Mouse (Mus musculus) cerebellum, adult 11-12 months (tissue): ENCODE measurements around the gene Tmem258.

Experiments used
- DNase-seq: peaks from one replicate; pipeline ENCODE4 v3.0.0; 2022

The Tmem258 gene

GRCm38 (mm10) chr19:10185876-10186275 is 17.9 kb upstream of the Tmem258 start:
- DNase-seq = no peak

DNA sequence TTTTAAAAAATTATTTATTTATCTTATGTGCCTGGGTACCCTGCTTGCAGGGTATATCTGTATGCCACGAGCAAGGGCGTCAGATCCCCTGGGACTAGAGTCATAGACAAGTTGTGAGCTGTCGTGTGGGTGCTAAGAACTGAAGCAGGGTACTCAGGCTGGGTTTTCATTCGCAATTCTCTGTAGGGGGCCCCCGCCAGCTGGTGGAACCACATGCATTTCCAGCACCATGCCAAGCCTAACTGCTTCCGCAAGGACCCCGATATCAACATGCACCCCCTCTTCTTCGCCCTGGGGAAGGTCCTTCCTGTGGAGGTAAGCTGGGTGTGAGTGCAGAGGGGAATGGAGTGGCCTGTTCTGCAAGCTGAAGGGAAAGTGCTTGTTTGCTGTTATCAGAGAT is 17.2 kb upstream of the Tmem258 start:
- peak; percentile 45 for DNase-seq

- DNase-seq = peak; percentile 88
Observed at GRCm38 (mm10) chr19:10188281-10188811, 15.5 kb upstream of the Tmem258 start.

DNA sequence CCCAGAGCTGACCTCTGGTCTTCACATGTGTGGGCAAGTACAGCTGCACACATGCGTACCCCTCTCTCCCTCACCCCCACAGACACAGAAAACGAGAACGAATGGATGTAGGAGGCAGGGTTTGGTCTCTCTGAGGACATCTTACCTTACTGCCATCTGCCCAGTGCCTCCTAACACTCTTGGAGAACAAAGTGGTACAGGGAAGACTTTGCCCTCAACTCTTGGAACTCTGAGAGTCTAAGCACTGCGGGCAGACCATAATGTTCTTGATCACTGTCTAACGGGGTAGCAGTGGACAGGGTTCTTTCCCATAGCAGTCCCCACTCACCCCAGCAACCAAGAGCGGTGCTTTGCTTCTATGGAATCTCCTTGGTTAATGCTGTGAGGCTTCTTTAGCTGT is 14.8 kb upstream of the Tmem258 start:
- DNase-seq = no peak

GRCm38 (mm10) chr19:10189940-10190339 is 13.9 kb upstream of the Tmem258 start:
- no peak for DNase-seq

GRCm38 (mm10) chr19:10190796-10191195 is 13.0 kb upstream of the Tmem258 start:
- peak; percentile 48 for DNase-seq

- no peak for DNase-seq
Observed at GRCm38 (mm10) chr19:10191326-10191725, 12.5 kb upstream of the Tmem258 start.

DNA sequence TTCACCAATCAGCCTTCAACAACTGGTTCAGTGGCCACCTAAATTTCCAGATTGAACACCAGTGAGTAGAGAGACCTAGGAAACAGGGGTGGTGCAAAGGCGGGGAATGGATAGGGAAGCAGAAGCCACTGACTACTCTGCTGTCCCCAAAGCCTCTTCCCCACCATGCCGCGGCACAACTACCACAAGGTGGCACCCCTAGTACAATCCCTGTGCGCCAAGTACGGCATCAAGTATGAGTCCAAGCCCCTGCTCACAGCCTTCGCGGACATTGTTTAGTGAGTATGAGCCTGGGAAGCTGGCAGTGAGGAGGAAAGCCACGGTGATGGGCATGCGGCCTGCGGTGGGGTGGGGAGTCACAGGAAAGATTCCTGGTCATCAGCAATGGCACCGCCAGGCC is 9.5 kb upstream of the Tmem258 start:
- DNase-seq = no peak

DNA sequence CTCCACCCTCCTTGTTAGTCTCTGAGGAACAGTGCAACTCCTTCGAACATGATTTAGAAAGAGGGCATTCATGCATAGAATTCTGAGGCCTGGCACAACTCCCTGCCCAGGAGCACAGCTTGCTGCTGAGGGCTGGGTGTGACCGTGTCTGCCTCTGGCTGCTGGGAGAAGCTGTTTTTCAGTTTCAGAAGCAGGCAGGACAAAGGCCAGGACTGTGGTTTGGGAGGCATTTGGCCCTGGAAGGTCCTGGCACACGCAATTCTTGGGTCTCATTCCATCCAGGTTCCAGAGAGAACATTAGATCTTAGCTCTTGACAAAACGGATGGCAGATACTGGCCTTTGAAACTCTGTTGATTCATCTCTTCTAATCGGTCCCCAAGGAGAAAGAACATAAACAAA is 8.6 kb upstream of the Tmem258 start:
- no peak for DNase-seq

GRCm38 (mm10) chr19:10197130-10197529 is 6.7 kb upstream of the Tmem258 start:
- no peak for DNase-seq

DNA sequence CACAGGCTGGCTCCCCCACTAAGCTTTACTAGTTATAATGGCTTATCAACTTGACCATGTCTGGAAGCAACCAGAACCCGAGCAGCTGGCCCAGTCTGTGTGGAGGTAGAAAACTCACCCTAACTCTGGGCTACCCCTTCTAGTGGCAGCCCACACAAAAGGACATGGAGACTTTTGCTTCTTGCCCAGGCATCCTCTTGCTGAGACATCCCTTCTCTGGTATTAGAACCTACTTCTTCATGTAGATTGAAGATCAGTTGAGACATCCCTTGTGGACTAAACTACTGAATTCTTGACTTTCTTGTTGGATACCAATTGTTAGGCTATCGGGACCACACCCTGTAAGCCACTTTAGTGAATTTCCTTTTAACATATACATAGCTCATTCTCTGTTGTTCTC is 5.5 kb upstream of the Tmem258 start:
- DNase-seq = no peak

DNA sequence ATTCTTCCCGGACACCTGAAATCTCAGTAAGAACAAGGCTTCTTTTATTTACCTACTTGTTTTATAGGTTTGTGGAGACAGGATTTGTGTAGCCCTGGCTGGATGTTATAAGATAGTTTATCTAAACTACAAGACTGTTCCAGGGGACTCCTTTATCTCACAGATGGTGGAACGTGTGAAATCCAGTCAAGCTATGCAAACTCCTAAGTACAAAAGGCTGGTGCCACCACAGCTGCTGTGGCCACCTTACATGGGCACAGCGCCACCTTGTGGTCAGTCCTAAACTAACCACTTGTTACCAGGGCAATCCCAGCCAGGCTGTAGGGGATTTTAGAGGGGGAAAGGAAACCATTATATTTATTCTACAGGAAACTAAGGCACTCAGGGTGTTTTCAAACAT is 5.1 kb upstream of the Tmem258 start:
- peak; percentile 55 for DNase-seq

GRCm38 (mm10) chr19:10203146-10203847 is 517 bp upstream of the Tmem258 start:
- DNase-seq = peak; percentile 39

GRCm38 (mm10) chr19:10204616-10205001 is 795 bp downstream of the Tmem258 start:
- DNase-seq = peak; percentile 59

GRCm38 (mm10) chr19:10205051-10205450 is 1.2 kb downstream of the Tmem258 start:
- no peak for DNase-seq

DNA sequence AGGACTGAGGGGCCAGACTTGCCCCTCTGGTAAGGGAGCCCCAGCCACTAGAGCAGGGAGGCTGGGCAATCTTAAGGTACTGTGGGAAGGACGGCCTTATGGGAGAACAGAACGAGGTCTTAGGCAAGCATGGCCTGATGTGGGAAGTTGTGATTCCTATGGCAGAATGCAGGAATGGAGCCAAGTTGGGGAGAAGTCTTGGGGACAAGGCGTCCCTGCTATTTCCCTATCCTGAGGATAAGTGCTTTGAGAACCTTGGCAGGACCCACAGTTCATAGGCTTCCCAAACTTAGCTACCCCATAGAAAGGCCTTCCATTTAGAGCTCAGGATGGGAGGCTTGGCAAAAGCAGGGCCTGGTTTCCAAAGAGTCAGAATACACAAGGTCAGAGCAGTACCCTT is 5.0 kb downstream of the Tmem258 start:
- DNase-seq = no peak

- DNase-seq = no peak
Observed at GRCm38 (mm10) chr19:10210885-10211284, 7.1 kb downstream of the Tmem258 start.

DNA sequence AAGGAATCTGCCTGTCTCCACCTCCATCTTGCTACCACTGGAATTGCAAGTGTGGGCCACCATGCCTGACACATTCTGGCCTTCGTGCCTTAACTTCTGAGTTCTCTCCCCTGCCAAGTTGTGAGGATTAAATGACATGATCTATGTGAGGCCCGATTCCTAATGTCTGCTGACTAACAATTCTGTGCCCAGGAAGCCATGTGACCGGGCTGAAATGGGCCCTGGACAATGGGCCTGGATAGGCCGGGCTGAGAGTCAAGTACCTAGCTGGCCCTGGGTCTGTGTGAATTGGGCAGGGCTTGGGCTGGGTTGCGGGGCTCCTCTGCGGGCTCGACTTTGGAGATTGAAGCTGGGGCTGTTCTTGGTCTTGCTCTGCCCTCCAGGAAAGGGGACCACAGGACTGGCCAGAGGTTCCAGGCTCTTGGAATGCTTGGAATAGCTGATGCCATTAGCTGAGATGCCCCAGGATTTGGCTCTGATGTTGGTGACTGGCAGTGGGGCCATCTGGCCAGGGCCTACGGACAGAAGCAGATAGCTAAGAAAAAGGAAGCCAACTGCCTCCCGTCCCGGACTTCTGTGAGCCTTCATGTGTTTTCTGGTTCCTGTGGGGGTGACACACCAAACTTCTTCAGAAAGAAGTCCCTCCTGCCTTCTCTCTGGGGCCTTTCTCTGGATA is 10.1 kb downstream of the Tmem258 start:
- DNase-seq = no peak

GRCm38 (mm10) chr19:10216101-10216500 is 12.3 kb downstream of the Tmem258 start:
- DNase-seq = no peak

DNA sequence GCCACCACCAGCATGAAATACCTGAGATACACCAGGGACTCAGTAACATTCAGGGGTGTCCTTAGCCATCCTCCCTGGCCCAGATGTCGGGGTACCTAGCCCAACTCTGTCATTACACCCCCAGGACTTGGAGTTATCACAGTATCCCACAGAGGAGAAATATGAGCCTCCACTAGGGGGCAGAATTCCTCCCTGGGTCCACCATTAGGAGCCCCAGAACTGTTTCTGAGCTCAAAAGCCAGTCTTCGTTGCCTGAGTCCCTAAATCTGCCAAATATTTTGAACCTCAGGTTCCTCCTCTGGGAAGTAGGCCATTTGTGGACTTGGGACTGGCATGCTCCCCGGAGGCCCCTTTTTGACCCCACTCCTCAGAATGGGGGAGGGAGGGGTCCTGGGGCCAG is 15.3 kb downstream of the Tmem258 start:
- no peak for DNase-seq

DNA sequence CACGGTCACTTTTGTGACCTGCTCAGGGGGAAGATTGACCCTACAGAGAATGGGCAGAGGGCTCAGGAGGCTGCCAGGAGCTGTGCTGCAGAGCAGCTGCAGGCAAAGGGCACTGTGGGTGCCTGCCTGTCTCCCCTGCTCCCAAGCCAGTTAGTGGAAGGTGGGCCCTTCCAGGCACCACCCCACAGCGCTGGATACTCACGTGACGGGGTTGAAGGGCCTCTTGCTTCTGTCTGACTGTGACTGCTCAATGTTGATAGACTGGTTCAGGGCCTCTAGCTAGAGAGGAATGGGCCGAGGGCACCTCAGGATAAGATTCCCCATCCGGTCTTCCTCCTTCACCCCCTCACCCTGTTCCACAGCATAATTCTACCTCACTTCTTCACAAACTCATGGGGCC is 15.8 kb downstream of the Tmem258 start:
- DNase-seq = no peak

DNA sequence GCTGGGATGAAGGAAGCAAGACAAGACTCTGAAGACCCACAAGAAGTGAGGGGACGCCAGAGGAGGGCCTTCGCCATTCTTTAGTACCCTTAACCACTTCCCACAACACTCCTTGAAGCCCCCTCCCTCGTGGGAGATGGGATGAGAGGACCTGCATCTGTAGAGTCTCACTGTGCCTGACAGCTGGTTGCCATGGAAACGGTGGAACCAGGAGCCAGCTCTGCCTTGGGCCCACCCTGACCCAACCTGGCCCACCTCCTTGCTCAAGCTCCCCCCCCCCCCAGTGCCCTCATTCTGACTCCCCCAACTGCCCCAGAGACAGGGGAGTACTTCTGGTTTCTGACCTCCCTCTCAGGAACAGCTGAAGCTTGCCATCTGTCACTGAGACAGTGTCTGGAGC is 17.8 kb downstream of the Tmem258 start:
- no peak for DNase-seq

GRCm38 (mm10) chr19:10222656-10223055 is 18.8 kb downstream of the Tmem258 start:
- DNase-seq = no peak

DNA sequence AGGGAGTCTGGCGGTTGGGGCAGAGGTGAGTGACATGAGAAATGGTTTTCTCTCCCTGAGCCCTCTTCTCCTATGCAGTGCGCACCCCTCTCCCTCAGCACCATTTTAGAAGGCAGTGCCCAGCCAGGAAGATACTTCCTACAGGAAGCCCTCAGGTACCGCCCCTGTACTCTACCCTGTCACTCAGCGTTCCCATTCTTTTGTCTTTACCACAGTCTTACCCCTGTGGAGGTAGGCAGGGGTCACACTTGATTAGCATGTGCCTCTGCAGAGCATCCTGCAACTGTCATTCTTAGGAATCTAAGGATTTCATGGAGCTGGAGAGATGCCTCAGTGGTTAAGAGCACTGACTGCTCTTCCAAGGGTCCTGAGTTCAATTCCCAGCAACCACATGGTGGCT is 19.7 kb downstream of the Tmem258 start:
- no peak for DNase-seq
